Mouse (Mus musculus): ENCODE results near the gene Ehmt2. TPM values are rescaled to one million over a fixed set of nuclear protein-coding genes. Genes with fewer than 3 reads are reported as not detected.
A peak's percentile ranks its signal among the peaks of the same experiment; 100 is the strongest.

Ehmt2 gene
- polyA plus RNA-seq, 1 experiment from 2014 or later = 42.4 TPM

DNA sequence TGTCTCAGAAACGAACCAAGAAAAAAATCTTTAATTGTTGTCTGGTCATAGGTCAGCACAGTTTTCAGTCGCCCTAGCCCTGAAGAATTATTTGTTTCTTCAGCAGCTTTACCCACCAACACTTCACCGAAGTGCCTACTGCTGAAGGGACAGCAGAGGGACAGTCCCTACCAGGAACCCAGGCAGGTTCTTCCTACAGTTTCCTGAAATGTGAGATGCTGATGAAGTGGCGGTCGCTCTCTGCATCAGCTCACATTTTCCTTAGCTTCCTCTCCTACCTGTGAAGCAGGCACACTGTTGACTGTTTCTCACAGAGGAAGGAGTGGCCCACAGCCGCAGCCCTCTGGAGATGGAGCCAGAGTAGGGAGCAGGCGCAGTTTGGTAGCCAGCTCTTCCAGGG lies 32.3 kb upstream of the Ehmt2 start:
- no peak overlapping the region for H3K27ac ChIP-seq (replicated peaks)

DNA sequence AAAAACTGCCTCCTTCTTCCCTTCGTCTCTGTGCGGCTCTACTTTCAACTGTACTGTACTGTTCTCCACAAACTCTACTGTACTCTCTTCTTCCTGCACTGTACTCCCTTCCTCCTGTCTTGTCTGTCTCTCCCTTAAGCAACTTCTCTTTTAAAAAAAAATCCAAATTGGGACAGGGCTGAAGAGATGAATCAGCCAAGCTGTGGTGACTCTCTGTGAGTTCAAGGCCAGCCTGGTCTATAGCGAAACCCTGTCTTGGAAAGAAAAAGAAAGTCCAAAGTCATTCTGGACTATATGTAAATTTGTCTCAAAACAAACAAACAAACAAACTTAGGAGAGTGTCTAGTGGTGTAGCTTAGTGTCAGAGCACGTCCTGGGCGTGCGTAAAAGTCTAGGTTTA lies 23.9 kb upstream of the Ehmt2 start:
- Histone ChIP-seq H3K27ac (replicated peaks) (no peak overlapping the region), H3K27me3 (replicated peaks) (peaks cover 10% of the 10 kb centered on the region), H3K9me3 (no peaks in the 10 kb centered on the region), H3K4me2 (no peak overlapping the region), H3K4me3 (no peak overlapping the region), H3K36me3 (no peaks in the 10 kb centered on the region), H3K9ac (no peak overlapping the region), H3K4me1 (peaks cover 2% of the 10 kb centered on the region; the same call in 1 of the 2 replicates)
- WGBS = 85% methylated on average over 6 of the region's 6 CpGs
- no peak for ATAC-seq (ENCODE audit: extremely low read depth, insufficient number of reproducible peaks, low FRiP score, low TSS enrichment)

More for the DNA sequence above, 32.3 kb upstream of the Ehmt2 start:
- Histone ChIP-seq H3K4me2 (no peak overlapping the region), H3K4me1 (no peaks in the 10 kb centered on the region), H3K27me3 (replicated peaks) (peaks cover 36% of the 10 kb centered on the region), H3K36me3 (no peaks in the 10 kb centered on the region), H3K9ac (no peak overlapping the region), H3K4me3 (no peak overlapping the region), H3K9me3 (no peaks in the 10 kb centered on the region)
- WGBS = 49% methylated on average over 7 of the region's 7 CpGs
- no peak for ATAC-seq (ENCODE audit: extremely low read depth, insufficient number of reproducible peaks, low FRiP score, low TSS enrichment)

DNA sequence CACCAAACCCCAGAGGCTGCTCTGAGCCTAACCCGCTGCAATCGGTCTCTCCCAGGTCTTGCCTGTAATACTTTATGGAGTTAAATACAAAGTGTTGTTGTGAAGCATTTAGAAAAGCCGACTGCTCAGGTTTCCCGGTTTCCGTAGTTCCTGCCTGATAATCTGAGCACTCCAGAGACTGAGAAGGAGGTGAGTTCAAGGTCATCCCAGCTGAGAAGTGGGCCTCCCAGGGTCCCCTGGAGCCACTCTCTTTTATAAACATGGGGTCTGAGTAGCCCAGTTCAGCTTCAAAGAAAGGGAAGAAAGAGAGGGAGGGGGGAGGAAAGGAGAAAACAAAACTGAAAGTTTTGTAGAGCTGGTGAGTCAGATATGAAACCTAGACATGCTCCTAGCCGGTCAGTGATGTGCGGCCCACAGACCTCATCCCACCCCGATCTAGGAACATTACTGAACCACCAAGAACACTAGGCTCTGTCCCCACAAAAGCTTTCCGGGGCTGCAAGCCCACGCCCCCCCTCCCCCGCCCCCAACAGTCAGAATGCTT lies 18.9 kb upstream of the Ehmt2 start, which contains the start of gene Zbtb12:
Zbtb12 (plus strand) TSS at position 148 of the 544 bp plus-strand sequence.
- H3K9me3 ChIP-seq = no peaks in the 10 kb centered on the region
- peaks cover 6% of the 10 kb centered on the region for H3K27me3 ChIP-seq (replicated peaks)
- no peak within 1 kb of the TSS for H3K4me2 ChIP-seq
- no peak for ATAC-seq (ENCODE audit: extremely low read depth, insufficient number of reproducible peaks, low FRiP score, low TSS enrichment)
- peak within 1 kb of the TSS; percentile 33; the same call in 1 of the 2 replicates for H3K9ac ChIP-seq
- H3K27ac ChIP-seq (replicated peaks) = no peak within 1 kb of the TSS
- H3K36me3 ChIP-seq = no peaks in the 10 kb centered on the region
- WGBS = 58% methylated on average over 11 of the region's 11 CpGs
- peaks cover 11% of the 10 kb centered on the region; the same call in 1 of the 2 replicates for H3K4me1 ChIP-seq
- H3K4me3 ChIP-seq = no peak within 1 kb of the TSS

DNA sequence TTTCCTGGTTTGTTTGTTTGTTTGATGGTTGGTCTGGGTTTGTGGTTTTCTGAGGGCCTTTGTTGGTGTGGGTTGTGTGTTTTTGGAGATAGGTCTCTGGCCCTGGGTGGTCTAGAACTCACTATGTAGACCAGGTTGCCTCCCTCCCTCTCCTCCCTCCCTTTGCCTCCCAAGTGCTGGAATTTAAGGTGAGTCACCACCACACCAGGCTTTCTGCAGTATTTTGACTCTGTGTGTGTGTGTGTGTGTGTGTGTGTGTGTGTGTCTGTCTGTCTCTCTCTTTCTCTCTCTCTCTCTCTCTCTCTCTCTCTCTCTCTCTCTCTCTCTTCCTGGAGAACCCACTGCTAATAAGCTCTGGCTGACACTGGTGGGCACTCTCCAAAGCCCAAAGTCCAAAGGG lies 17.1 kb upstream of the Ehmt2 start:
- Histone ChIP-seq H3K4me3 (no peak overlapping the region), H3K9me3 (no peaks in the 10 kb centered on the region), H3K36me3 (no peaks in the 10 kb centered on the region), H3K4me1 (peaks cover 18% of the 10 kb centered on the region; the same call in 1 of the 2 replicates), H3K27ac (replicated peaks) (no peak overlapping the region), H3K4me2 (no peak overlapping the region), H3K9ac (no peak overlapping the region), H3K27me3 (replicated peaks) (peaks cover 2% of the 10 kb centered on the region; the same call in 1 of the 2 replicates)
- ATAC-seq (ENCODE audit: extremely low read depth, insufficient number of reproducible peaks, low FRiP score, low TSS enrichment) = no peak

DNA sequence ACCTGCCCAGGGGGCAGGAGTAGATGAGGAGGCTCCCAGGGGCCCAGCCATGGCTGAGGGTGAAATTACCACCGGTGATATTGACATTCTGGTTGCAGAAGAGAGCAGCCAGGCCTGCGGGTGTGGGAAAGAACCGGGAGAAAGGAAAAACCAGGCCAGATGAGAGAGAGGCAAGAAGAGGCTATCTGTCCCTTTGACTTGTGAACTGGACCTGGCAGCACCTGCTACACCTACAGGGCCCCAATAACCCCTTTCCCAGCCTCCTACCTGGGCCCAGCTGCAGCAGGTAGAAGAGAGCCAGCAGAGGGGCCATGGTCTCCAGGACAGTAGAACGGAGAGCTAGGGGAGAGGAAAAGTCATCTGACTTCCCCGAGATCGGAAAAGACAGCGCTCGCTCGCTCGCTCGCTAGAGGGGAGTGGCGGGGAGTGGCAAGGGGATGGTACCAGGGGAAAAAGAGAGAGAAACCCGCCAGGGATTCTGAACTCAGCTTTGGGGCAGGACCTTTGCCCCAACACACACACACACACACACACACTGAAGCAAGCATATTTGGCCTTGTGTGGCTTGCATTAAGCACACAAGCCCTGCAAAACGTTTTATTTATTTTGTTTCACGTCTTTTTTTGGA lies 16.5 kb upstream of the Ehmt2 start, which contains the start of gene Gm20547:
Gm20547 (minus strand) TSS at position 360 of the 628 bp plus-strand sequence.
- peak within 1 kb of the TSS; percentile 47 for H3K4me2 ChIP-seq
- ATAC-seq (ENCODE audit: extremely low read depth, insufficient number of reproducible peaks, low FRiP score, low TSS enrichment) = no peak
- H3K4me1 ChIP-seq = peaks cover 19% of the 10 kb centered on the region; the same call in 1 of the 2 replicates
- no peaks in the 10 kb centered on the region for H3K9me3 ChIP-seq
- peaks cover 2% of the 10 kb centered on the region; the same call in 1 of the 2 replicates for H3K27me3 ChIP-seq (replicated peaks)
- H3K27ac ChIP-seq (replicated peaks) = no peak within 1 kb of the TSS
- 0 out of 2 replicates have a peak within 1 kb of the TSS, but pooled peaks have one; percentile 1 for H3K4me3 ChIP-seq
- H3K36me3 ChIP-seq = no peaks in the 10 kb centered on the region
- WGBS = 9% methylated on average over 15 of the region's 15 CpGs
- H3K9ac ChIP-seq = peak within 1 kb of the TSS; percentile 61

DNA sequence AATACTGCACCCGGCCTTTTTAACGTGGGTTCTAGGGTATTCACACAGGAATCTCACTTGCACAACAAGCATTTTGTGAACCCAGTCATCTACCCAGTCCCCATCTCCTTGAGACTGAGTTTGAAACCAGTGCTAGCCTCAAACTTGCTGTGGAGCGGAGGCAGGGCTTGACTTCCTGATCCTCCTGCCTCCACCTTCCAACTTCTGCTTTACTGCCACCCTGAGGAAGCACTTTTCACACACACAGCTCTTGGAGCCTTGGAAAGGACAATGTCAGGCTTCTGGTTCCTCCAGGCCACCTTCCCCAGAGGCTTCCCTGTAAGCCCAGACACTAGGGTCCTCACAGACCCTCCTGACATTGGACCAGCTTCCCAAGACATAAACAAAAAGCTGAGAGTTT lies 14.9 kb upstream of the Ehmt2 start:
- WGBS = 56% methylated on average over 3 of the region's 3 CpGs
- Histone ChIP-seq H3K4me3 (no peak overlapping the region), H3K27me3 (replicated peaks) (peaks cover 2% of the 10 kb centered on the region; the same call in 1 of the 2 replicates), H3K36me3 (no peaks in the 10 kb centered on the region), H3K9ac (no peak overlapping the region), H3K9me3 (no peaks in the 10 kb centered on the region), H3K4me1 (peaks cover 19% of the 10 kb centered on the region; the same call in 1 of the 2 replicates), H3K4me2 (no peak overlapping the region), H3K27ac (replicated peaks) (no peak overlapping the region)
- ATAC-seq (ENCODE audit: extremely low read depth, insufficient number of reproducible peaks, low FRiP score, low TSS enrichment) = no peak

DNA sequence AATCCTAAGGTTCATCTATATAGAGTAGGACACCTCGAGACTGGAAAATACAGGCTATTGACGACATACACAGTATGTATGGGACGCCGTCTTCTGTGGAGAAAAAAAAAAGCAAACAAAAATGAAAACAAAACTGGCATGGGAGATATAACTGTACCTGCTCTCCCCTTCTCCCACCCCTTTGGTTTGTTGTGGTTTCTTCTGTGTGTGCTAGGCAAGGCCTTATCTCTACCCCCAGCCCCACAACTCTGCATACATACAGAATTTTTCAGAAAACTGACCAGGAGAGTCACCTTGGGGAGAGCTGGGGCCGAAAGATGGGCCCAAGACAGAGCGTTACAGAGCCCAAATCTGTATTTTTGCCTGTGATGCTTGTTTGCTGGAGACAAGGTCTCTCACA lies 13.6 kb upstream of the Ehmt2 start:
- 75% methylated on average over 6 of the region's 6 CpGs for WGBS

DNA sequence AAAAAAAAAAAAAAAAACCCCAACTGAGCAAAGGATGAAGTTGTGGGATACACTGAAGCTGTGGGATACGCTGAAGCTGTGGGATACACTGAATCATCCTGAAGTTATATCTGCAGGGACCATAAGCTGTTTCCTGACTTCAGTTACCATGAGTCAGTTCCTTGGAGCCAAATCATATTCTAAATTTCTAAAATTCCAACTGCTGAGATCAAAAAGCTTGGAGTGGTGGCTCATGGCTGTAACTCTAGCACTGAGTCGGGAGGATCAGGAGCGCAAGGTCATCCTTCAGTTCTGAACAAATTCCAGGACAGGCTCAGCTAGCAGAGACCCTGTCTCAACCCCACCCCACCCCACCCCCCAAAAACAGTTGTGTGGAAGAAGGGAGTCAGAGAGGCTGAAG lies 12.7 kb upstream of the Ehmt2 start:
- Histone ChIP-seq H3K4me3 (no peak overlapping the region), H3K27me3 (replicated peaks) (no peaks in the 10 kb centered on the region; the same call in 1 of the 2 replicates), H3K27ac (replicated peaks) (no peak overlapping the region), H3K4me2 (no peak overlapping the region), H3K9ac (no peak overlapping the region; the same call in 1 of the 2 replicates), H3K4me1 (peaks cover 13% of the 10 kb centered on the region; the same call in 1 of the 2 replicates), H3K36me3 (no peaks in the 10 kb centered on the region), H3K9me3 (no peaks in the 10 kb centered on the region)
- 73% methylated on average over 3 of the region's 3 CpGs for WGBS
- no peak for ATAC-seq (ENCODE audit: extremely low read depth, insufficient number of reproducible peaks, low FRiP score, low TSS enrichment)

More for the DNA sequence above, 13.6 kb upstream of the Ehmt2 start:
- Histone ChIP-seq H3K27me3 (replicated peaks) (peaks cover 2% of the 10 kb centered on the region; the same call in 1 of the 2 replicates), H3K36me3 (no peaks in the 10 kb centered on the region), H3K27ac (replicated peaks) (no peak overlapping the region), H3K4me1 (peaks cover 13% of the 10 kb centered on the region; the same call in 1 of the 2 replicates), H3K9ac (no peak overlapping the region), H3K4me2 (no peak overlapping the region), H3K4me3 (no peak overlapping the region), H3K9me3 (no peaks in the 10 kb centered on the region)
- ATAC-seq (ENCODE audit: extremely low read depth, insufficient number of reproducible peaks, low FRiP score, low TSS enrichment) = no peak

DNA sequence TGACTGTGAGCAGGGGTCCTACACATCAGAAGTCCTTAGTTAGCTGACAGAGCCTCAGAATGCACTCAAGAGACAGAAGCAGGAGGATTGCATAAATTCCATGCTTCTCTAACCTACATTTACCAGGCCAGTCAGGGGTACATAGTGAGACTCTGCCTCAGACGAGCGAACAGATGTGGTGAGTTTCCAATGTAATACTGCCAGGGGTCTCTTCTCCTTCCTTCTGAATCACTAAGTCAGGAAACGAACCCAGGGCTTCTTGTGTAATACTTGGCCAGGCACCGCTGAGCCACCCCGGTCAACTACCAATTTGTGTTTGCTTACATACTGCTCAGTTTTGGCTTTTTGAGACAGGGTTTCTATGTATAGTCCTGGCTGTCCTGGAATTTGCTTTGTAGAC lies 10.3 kb upstream of the Ehmt2 start:
- Histone ChIP-seq H3K36me3 (no peaks in the 10 kb centered on the region), H3K4me2 (no peak overlapping the region), H3K9ac (no peak overlapping the region), H3K27me3 (replicated peaks) (no peaks in the 10 kb centered on the region), H3K4me1 (peaks cover 7% of the 10 kb centered on the region; the same call in 1 of the 2 replicates), H3K9me3 (no peaks in the 10 kb centered on the region), H3K27ac (replicated peaks) (no peak overlapping the region), H3K4me3 (no peak overlapping the region)
- no peak for ATAC-seq (ENCODE audit: extremely low read depth, insufficient number of reproducible peaks, low FRiP score, low TSS enrichment)
- 72% methylated on average over 5 of the region's 5 CpGs for WGBS

DNA sequence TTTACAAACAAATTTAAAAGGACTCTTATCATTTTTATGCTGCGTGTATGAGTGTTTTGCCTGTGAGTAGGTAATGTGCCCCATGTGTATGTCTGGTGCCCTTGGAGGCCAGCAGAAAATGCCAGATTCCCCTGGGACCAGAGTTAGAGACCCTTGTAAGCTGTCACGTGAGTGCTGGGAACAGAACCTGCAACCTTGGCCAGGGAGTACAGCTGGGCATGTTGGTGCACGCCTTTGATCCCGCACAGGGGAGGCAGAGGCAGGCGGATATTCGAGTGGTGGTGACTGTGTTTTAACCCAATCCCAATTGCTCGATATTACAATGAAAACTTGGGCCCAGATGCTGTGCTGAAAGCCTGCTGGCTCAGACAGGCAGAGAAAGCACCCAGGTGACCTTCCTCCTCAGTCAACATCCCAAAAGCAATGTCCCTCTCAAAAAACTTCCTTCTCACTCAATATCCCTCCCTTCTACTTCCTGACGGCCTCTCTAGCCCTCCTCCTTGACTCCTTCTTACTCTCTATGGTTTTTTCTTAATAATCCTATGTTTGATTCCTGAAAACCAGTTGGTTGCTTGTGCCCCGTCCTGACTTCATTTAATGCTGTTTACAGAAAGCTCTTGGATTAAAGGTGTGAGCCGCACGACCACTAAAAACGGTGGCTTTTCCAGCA lies 8.1 kb upstream of the Ehmt2 start:
- H3K36me3 ChIP-seq = no peaks in the 10 kb centered on the region
- H3K4me2 ChIP-seq = no peak overlapping the region
- no peak overlapping the region for H3K4me3 ChIP-seq
- no peaks in the 10 kb centered on the region for H3K9me3 ChIP-seq
- peaks cover 17% of the 10 kb centered on the region for H3K4me1 ChIP-seq
- H3K9ac ChIP-seq = no peak overlapping the region
- WGBS = 79% methylated on average over 12 of the region's 12 CpGs
- H3K27me3 ChIP-seq (replicated peaks) = no peaks in the 10 kb centered on the region
- no peak for ATAC-seq (ENCODE audit: extremely low read depth, insufficient number of reproducible peaks, low FRiP score, low TSS enrichment)
- no peak overlapping the region for H3K27ac ChIP-seq (replicated peaks)

DNA sequence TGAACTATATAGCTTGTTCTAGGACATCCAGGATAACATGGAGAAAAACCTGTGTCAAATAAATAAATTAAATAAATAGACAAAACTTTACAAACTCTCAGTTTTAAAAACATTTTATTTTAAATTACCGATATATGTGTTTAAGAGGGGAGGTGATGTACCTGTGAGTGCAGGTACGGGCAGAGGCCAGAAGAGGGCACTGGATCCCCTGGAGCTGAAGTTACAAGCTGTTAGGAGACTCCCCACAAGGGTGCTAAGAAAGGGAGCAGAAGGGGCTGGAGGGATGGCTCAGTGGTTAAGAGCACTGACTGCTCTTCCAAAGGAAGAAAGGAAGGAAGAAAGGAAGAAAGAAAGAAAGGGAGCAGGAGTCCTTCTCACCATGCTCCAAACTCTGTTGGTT lies 6.9 kb upstream of the Ehmt2 start:
- no peaks in the 10 kb centered on the region for H3K27me3 ChIP-seq (replicated peaks)
- no peak overlapping the region for H3K9ac ChIP-seq
- no peak overlapping the region for H3K4me3 ChIP-seq
- peaks cover 22% of the 10 kb centered on the region for H3K4me1 ChIP-seq
- no peak for ATAC-seq (ENCODE audit: extremely low read depth, insufficient number of reproducible peaks, low FRiP score, low TSS enrichment)
- no peak overlapping the region for H3K27ac ChIP-seq (replicated peaks)
- 85% methylated on average over 2 of the region's 2 CpGs for WGBS
- H3K9me3 ChIP-seq = no peaks in the 10 kb centered on the region
- H3K4me2 ChIP-seq = no peak overlapping the region
- H3K36me3 ChIP-seq = peaks cover 7% of the 10 kb centered on the region
